Mouse (Mus musculus): ENCODE results near the gene Fxyd6. TPM values are rescaled to one million over a fixed set of nuclear protein-coding genes. Genes with fewer than 3 reads are reported as not detected.

The Fxyd6 gene
- polyA plus RNA-seq, 1 experiment from 2014 or later, result 2.7 TPM

DNA sequence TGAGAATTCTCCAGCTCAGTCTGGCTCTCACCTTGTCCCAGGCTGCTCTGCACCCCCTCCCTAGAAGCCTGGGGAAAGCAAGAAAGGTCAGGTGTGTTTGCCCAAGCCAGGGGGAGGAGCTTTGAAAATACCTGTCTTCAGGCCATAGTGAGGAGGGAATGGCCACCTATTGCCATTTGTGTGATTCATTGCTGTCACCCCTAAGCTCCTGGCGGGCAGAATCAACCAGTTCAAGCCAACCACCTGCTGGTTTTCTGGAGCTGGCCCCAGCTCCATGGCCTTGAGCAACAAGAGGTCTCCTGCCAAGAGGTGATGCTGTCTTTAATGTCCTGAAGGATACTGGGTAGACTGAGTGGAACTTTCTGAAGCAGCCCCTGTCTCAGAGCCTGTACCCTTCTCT lies 28.4 kb downstream of the Fxyd6 start:
- no peak overlapping the region for H3K4me2 ChIP-seq
- no peak overlapping the region for H3K27ac ChIP-seq
- H3K27me3 ChIP-seq, result peaks cover 26% of the 10 kb centered on the region
- H3K4me3 ChIP-seq (replicated peaks), result no peak overlapping the region
- H3K9ac ChIP-seq, result no peak overlapping the region
- no peaks in the 10 kb centered on the region for H3K9me3 ChIP-seq (replicated peaks)
- DNase-seq, result no peak
- H3K4me1 ChIP-seq (replicated peaks), result no peaks in the 10 kb centered on the region
- WGBS (ENCODE audit: insufficient replicate concordance), result 28% methylated on average over 1 of the region's 1 CpGs
- ATAC-seq (ENCODE audit: low read depth), result no peak
- H3K36me3 ChIP-seq, result no peaks in the 10 kb centered on the region

DNA sequence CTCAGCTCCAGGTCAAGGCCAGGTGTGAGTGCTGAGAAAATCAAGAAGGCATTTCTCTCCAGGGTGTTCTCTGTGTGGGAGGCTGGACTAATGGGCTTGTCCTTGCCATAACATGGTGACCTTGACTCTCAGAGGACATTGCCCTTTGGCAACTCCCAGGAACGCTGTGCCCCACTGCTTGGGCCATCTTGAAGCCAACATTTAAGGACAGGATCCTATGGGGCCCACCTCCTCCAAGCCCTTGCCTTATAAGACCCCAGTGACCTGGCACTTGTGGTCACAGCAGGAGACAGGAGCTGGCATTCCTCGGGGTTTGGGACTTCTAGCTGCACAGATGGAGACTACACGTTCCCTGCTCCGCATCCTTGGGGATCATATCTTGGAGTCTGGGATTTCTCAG lies 29.4 kb downstream of the Fxyd6 start, which contains the start of gene Fxyd2:
TSS of gene Fxyd2 (plus strand) at position 236 of the 400 bp plus-strand sequence.
- no peak within 1 kb of the TSS for H3K4me2 ChIP-seq
- H3K9me3 ChIP-seq (replicated peaks), result no peaks in the 10 kb centered on the region
- H3K4me1 ChIP-seq (replicated peaks), result no peaks in the 10 kb centered on the region
- no peak for DNase-seq
- peaks cover 32% of the 10 kb centered on the region for H3K27me3 ChIP-seq
- H3K4me3 ChIP-seq (replicated peaks), result no peak within 1 kb of the TSS
- no peak within 1 kb of the TSS for H3K27ac ChIP-seq
- no peak within 1 kb of the TSS for H3K9ac ChIP-seq
- WGBS (ENCODE audit: insufficient replicate concordance), result 52% methylated on average over 4 of the region's 4 CpGs
- no peak for ATAC-seq (ENCODE audit: low read depth)
- no peaks in the 10 kb centered on the region for H3K36me3 ChIP-seq

DNA sequence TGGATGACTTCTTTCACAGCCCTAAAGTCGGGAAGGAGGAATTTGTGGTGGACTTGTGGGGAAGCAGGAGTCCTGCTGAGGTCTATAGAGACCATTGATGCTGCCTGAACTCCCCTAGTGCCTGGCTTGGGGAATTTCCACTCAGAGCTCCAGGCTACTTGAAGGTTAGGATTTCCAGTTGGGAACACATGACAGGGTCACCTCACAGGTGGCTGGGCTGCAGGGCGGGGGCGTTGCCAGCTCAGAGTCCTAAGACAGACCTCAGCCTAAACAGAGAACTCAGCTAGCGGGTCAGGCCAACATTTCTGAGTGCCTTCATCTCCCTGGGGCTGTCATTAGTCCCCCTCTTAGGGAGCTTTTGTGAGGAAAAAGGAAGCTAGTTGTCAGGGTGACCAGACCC lies 31.9 kb downstream of the Fxyd6 start:
- DNase-seq (no peak), ATAC-seq (ENCODE audit: low read depth) (no peak)
- Histone ChIP-seq H3K4me2 (no peak overlapping the region), H3K9ac (no peak overlapping the region), H3K9me3 (replicated peaks) (no peaks in the 10 kb centered on the region), H3K36me3 (no peaks in the 10 kb centered on the region), H3K27ac (no peak overlapping the region), H3K27me3 (peaks cover 32% of the 10 kb centered on the region), H3K4me3 (replicated peaks) (no peak overlapping the region), H3K4me1 (replicated peaks) (no peaks in the 10 kb centered on the region)
- WGBS (ENCODE audit: insufficient replicate concordance), result 38% methylated on average over 4 of the region's 4 CpGs

DNA sequence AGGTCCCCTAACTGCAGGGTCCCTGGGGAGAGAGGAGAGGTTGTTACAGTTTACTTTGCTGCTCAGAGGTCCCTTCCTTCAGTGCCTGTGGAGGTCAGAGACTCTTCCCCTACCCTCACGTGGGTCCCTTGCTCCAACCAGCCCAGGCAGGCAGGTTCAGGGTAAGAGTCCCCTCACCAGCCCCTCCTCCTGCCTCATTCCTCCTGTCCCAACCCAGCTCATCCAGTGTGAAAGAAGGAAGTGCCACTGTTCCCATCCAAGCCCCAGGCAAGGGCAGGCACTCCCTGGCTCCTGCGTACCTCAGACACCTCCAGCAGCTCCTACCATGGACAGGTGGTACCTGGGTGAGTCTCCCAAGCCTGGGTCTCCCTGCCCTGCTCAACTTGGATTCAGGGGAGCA lies 33.0 kb downstream of the Fxyd6 start:
- DNase-seq (no peak), ATAC-seq (ENCODE audit: low read depth) (no peak)
- Histone ChIP-seq H3K36me3 (no peaks in the 10 kb centered on the region), H3K27ac (no peak overlapping the region), H3K9me3 (replicated peaks) (no peaks in the 10 kb centered on the region), H3K4me3 (replicated peaks) (no peak overlapping the region), H3K4me1 (replicated peaks) (no peaks in the 10 kb centered on the region), H3K9ac (no peak overlapping the region), H3K4me2 (no peak overlapping the region), H3K27me3 (peaks cover 32% of the 10 kb centered on the region)
- WGBS (ENCODE audit: insufficient replicate concordance), result 22% methylated on average over 2 of the region's 2 CpGs

DNA sequence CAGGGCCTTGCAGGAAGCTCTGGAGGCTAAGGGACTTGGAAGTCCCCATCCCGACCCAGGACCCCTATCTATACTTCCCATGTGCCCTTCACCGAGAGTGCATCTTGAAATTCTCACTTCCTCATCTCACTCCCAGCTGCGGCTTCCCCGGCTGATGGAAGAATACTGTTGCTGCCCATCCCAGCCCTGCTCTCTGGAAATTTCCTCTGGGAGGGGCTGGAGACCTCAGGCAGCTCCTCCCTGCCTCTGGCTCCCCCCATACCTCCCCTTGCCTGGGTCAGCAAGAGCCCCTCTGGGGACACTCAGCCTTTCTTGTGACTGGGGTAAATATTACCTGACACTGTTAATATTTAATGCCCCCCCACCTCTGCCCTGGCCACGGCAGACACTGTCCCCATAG lies 35.7 kb downstream of the Fxyd6 start:
- Histone ChIP-seq H3K4me3 (replicated peaks) (no peak overlapping the region), H3K4me2 (no peak overlapping the region), H3K36me3 (no peaks in the 10 kb centered on the region), H3K9me3 (replicated peaks) (no peaks in the 10 kb centered on the region), H3K27ac (no peak overlapping the region), H3K9ac (no peak overlapping the region), H3K4me1 (replicated peaks) (no peaks in the 10 kb centered on the region), H3K27me3 (peaks cover 32% of the 10 kb centered on the region)
- 26% methylated on average over 5 of the region's 5 CpGs for WGBS (ENCODE audit: insufficient replicate concordance)
- ATAC-seq (ENCODE audit: low read depth), result no peak
- DNase-seq, result no peak

DNA sequence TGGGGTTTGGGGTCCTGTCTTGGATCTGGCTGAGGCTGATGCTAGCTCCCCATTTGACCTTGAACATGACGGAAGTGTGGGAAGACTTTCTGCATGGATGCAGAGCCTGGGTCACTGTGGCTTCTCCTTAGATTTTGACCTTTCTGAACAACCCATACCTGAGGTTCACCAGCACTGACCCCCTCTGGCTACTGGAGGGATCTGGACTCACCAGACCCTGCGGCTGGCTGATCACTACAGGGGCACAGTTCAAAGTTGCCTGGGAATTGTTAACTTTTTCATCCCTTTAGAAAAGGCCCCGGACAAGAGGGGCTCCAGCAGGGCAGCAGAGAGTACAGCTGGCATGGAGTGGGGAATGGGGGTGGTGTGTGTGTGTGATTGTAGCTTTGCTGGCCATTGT lies 36.8 kb downstream of the Fxyd6 start:
- no peaks in the 10 kb centered on the region for H3K9me3 ChIP-seq (replicated peaks)
- no peak overlapping the region for H3K4me3 ChIP-seq (replicated peaks)
- ATAC-seq (ENCODE audit: low read depth) (no peak), DNase-seq (no peak)
- 61% methylated on average over 3 of the region's 3 CpGs for WGBS (ENCODE audit: insufficient replicate concordance)
- H3K4me2 ChIP-seq, result no peak overlapping the region
- no peak overlapping the region for H3K9ac ChIP-seq
- no peaks in the 10 kb centered on the region for H3K4me1 ChIP-seq (replicated peaks)
- no peaks in the 10 kb centered on the region for H3K36me3 ChIP-seq
- H3K27me3 ChIP-seq, result peaks cover 26% of the 10 kb centered on the region
- H3K27ac ChIP-seq, result no peak overlapping the region

DNA sequence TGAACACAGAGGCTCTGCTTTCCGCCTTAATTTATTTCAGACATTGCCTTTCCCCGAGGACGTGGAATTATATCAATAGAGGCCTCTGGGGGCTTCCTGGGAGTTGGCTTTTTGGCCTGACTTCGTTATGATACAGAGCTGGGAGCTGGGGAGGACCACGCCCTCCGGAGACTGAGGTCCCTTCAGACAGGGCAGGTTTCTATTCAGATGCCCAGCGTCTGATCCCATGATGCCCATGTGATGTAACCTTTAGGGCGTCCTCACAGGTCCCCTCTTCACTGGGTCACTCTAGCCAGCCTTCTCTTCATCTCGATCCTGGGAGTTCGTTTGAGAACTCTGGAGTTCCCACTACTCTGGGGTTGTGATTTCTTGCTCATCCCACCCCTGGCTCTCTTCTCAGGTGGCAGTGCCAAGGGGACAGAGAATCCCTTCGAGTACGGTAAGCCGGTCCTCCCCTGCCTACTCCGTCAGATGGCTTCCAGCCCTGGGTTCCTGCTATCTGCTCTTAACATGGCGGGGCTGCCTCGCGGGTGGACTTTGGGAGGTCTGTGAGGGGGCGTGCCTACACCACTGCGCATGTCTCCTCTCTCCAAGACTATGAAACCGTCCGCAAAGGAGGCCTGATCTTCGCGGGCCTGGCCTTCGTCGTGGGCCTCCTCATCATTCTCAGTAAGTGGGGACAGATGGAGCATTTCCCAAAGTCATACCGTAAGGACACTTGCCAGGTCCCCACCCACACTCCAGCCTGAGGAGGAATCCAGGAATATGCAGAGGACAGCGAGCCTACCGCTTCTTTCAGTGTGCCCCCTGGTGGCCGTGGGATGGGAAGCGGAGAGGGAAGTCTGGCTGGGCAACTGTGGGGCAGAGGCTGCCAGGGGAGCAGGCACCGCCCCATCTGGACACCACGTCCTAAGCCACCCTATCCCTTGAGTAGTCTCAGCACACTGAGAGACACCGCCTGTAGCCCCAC lies 38.0 kb downstream of the Fxyd6 start:
- H3K36me3 ChIP-seq, result no peaks in the 10 kb centered on the region
- no peak overlapping the region for H3K9ac ChIP-seq
- H3K4me3 ChIP-seq (replicated peaks), result no peak overlapping the region
- H3K27ac ChIP-seq, result no peak overlapping the region
- DNase-seq (no peak), ATAC-seq (ENCODE audit: low read depth) (no peak)
- H3K4me2 ChIP-seq, result peak overlapping the region; percentile 41; the same call in 1 of the 2 replicates
- WGBS (ENCODE audit: insufficient replicate concordance), result 30% methylated on average over 33 of the region's 33 CpGs
- H3K27me3 ChIP-seq, result peaks cover 15% of the 10 kb centered on the region
- no peaks in the 10 kb centered on the region; the same call in 1 of the 2 replicates for H3K4me1 ChIP-seq (replicated peaks)
- H3K9me3 ChIP-seq (replicated peaks), result no peaks in the 10 kb centered on the region

DNA sequence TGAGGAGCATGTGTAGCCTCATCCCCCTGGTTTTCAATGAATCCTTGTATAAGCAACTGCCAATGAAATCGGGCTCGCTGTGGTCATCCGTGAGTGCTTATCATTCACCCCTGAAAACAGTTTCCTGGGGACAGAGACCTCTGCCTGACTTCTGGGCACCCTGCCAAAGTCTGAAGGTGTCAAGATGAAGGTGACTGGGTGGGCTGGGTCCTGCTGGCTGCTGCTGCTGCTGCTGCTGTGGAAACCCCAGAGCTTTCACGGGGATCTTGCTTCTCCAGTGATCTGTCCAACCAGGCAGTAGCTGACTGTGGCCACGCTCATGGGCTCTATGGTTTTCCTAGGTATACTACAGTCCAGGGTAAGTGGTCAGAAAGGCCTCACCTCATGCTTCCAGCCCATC lies 40.2 kb downstream of the Fxyd6 start:
- no peaks in the 10 kb centered on the region for H3K36me3 ChIP-seq
- H3K4me2 ChIP-seq, result no peak overlapping the region
- ATAC-seq (ENCODE audit: low read depth) (no peak), DNase-seq (no peak)
- no peaks in the 10 kb centered on the region; the same call in 1 of the 2 replicates for H3K4me1 ChIP-seq (replicated peaks)
- H3K27me3 ChIP-seq, result peaks cover 9% of the 10 kb centered on the region; the same call in 1 of the 2 replicates
- H3K27ac ChIP-seq, result no peak overlapping the region
- no peak overlapping the region for H3K4me3 ChIP-seq (replicated peaks)
- no peak overlapping the region for H3K9ac ChIP-seq
- H3K9me3 ChIP-seq (replicated peaks), result no peaks in the 10 kb centered on the region
- WGBS (ENCODE audit: insufficient replicate concordance), result 60% methylated on average over 5 of the region's 5 CpGs

DNA sequence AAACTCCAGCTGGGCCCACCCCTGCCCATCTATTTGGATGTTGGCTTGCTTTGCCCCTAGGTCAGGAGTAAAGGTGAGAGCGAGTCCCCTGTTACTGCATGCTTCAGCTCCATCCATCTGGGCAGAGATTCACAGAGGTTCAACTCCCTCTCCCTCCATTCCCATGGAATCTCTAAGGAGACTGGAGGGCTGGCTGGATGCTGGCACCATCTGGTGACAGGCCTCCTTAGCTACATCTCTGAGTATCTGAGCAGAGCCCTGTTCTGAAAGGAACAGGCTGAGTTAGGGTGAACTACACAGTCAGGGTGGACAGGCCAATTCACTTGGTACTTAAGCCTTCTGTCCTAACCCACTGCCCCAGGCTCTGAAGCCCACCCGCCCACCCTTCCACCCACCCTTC lies 40.6 kb downstream of the Fxyd6 start:
- no peak overlapping the region for H3K4me2 ChIP-seq
- H3K9me3 ChIP-seq (replicated peaks), result no peaks in the 10 kb centered on the region
- DNase-seq (no peak), ATAC-seq (ENCODE audit: low read depth) (no peak)
- no peak overlapping the region for H3K9ac ChIP-seq
- H3K36me3 ChIP-seq, result no peaks in the 10 kb centered on the region
- no peak overlapping the region for H3K4me3 ChIP-seq (replicated peaks)
- no peak overlapping the region for H3K27ac ChIP-seq
- peaks cover 9% of the 10 kb centered on the region; the same call in 1 of the 2 replicates for H3K27me3 ChIP-seq
- no peaks in the 10 kb centered on the region; the same call in 1 of the 2 replicates for H3K4me1 ChIP-seq (replicated peaks)
- WGBS (ENCODE audit: insufficient replicate concordance), result 52% methylated on average over 2 of the region's 2 CpGs

DNA sequence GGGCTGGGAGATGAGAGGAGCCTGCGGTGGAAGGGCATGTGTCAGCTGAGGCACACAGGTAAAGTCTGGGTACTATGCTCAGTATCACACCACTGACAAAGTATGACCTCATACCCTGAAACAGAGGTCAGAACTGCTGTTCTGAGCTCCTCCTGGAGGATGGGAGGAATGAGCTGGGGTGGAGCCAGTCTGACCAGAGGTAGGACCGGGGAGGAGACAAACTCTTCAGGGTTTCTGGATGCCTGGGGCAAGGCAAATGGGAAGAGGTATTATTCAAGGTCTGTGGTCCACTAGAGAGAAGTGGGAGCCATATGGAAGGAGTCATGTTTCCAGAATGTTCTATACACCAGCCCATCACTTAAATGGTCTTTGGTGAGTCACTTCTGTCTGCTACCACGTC lies 41.1 kb downstream of the Fxyd6 start:
- H3K27ac ChIP-seq, result no peak overlapping the region
- 67% methylated on average over 3 of the region's 3 CpGs for WGBS (ENCODE audit: insufficient replicate concordance)
- no peaks in the 10 kb centered on the region for H3K9me3 ChIP-seq (replicated peaks)
- peaks cover 9% of the 10 kb centered on the region; the same call in 1 of the 2 replicates for H3K27me3 ChIP-seq
- H3K4me3 ChIP-seq (replicated peaks), result no peak overlapping the region
- H3K4me2 ChIP-seq, result no peak overlapping the region
- H3K4me1 ChIP-seq (replicated peaks), result no peaks in the 10 kb centered on the region; the same call in 1 of the 2 replicates
- no peaks in the 10 kb centered on the region for H3K36me3 ChIP-seq
- no peak for DNase-seq
- no peak for ATAC-seq (ENCODE audit: low read depth)
- H3K9ac ChIP-seq, result no peak overlapping the region

DNA sequence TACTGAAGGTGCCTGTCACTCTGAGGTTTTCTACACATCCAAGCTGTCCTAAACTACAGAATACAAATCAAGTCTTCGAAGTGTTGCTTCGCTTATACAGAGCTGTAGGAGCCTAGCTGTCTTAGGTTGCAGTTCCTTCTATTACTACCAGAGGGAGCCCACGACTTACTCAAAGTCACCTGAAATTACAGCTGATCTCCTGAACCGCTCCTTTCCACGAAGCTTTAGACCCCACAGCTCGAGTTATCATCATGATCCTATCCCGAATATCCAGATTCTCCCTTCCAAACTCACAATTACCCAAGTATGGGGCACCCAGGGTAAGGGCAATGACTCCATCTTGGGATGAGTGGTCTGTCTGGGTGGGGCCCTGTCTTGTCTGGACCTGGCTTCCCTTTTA lies 41.8 kb downstream of the Fxyd6 start:
- Histone ChIP-seq H3K36me3 (no peaks in the 10 kb centered on the region), H3K4me1 (replicated peaks) (no peaks in the 10 kb centered on the region; the same call in 1 of the 2 replicates), H3K9me3 (replicated peaks) (no peaks in the 10 kb centered on the region), H3K4me2 (0 out of 2 replicates have a peak overlapping the region, but pooled peaks have one; percentile 17), H3K27me3 (peaks cover 9% of the 10 kb centered on the region; the same call in 1 of the 2 replicates), H3K9ac (no peak overlapping the region), H3K27ac (no peak overlapping the region), H3K4me3 (replicated peaks) (no peak overlapping the region)
- ATAC-seq (ENCODE audit: low read depth), result no peak
- 18% methylated on average over 7 of the region's 7 CpGs for WGBS (ENCODE audit: insufficient replicate concordance)
- no peak for DNase-seq

Data from liver, embryonic 13.5 days (tissue).